Mouse (Mus musculus): ENCODE data around the gene Mrap. TPM values are rescaled to one million over a fixed set of nuclear protein-coding genes. Genes with fewer than 3 reads are reported as not detected.

Mrap gene
- polyA plus RNA-seq, 1 experiment, result 28.8 TPM

DNA sequence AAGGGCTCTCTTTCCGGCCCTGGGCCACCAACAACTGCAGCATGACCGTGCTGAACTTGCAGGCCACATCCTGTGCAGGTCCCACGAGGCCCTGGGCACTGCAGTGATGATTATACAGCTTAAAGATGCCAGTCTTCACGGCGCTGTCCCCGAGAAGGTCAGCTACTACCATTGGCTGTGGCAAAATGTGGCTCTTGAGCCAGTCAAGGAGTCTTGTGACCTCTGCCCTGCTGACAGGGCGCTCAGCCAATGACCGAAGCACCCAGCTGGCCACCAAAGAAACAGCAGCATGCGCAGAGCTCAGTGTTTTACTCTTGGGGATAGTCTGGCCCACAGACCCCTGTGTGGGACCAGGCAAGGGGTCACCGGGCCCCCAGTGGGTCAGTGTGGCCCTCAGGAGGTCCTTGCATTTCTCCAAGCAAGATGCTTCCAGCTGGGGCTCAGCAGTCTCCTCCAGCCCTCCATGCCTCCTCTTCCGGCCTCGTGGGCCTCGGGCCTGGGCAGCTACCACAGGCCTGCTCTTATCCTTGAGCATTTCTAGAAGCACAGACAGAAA, 15.5 kb downstream of the Mrap start:
- H3K27ac ChIP-seq (ENCODE audit: insufficient read depth, low read depth, low read length), result no peak overlapping the region
- H3K27me3 ChIP-seq (replicated peaks; ENCODE audit: control insufficient read depth, insufficient read depth, low read length), result no peaks in the 10 kb centered on the region
- TF ChIP-seq CTCF (conservative IDR thresholded peaks at IDR 0.05; ENCODE audit: insufficient read depth, insufficient read length, low read depth, low read length), result no peak
- no peak for TF ChIP-seq POLR2A (IDR thresholded peaks at IDR 0.05; ENCODE audit: low read depth, low read length)
- no peaks in the 10 kb centered on the region for H3K4me1 ChIP-seq (ENCODE audit: control insufficient read depth, insufficient read depth, low read length)
- H3K36me3 ChIP-seq (ENCODE audit: control insufficient read depth, insufficient read depth, low read length), result no peaks in the 10 kb centered on the region
- no peak overlapping the region for H3K4me3 ChIP-seq (ENCODE audit: insufficient read depth, low read depth, low read length)
- WGBS, result 83% methylated on average over 13 of the region's 13 CpGs
- peak; percentile 24 for DNase-seq

DNA sequence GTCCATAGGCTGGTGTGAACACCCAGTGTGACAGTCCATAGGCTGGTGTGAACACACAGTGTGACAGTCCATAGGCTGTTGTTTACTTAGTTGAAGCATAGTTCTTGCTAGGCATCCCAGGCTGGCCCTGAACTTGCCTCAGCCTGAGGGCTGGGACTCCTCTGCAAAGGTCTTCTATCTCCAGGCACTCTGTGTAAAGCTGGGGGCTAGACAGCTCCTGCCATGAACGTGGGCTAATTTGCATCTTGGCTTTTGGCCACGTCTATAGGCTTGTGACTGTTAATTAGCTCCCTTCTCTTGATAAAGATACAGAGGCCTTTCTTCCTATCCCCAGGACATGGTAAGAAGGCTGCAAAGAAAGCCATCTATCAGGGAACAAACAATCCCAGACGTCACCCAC, 21.3 kb downstream of the Mrap start:
- DNase-seq, result no peak
- 79% methylated on average over 3 of the region's 3 CpGs for WGBS
- H3K27ac ChIP-seq (ENCODE audit: insufficient read depth, low read depth, low read length), result no peak overlapping the region
- no peaks in the 10 kb centered on the region for H3K4me1 ChIP-seq (ENCODE audit: control insufficient read depth, insufficient read depth, low read length)
- H3K36me3 ChIP-seq (ENCODE audit: control insufficient read depth, insufficient read depth, low read length), result no peaks in the 10 kb centered on the region; the same call in 1 of the 2 replicates
- no peak for TF ChIP-seq CTCF (conservative IDR thresholded peaks at IDR 0.05; ENCODE audit: insufficient read depth, insufficient read length, low read depth, low read length)
- H3K4me3 ChIP-seq (ENCODE audit: insufficient read depth, low read depth, low read length), result no peak overlapping the region
- no peaks in the 10 kb centered on the region for H3K27me3 ChIP-seq (replicated peaks; ENCODE audit: control insufficient read depth, insufficient read depth, low read length)

- no peak overlapping the region for H3K27ac ChIP-seq (ENCODE audit: insufficient read depth, low read depth, low read length)
- no peak overlapping the region for H3K4me3 ChIP-seq (ENCODE audit: insufficient read depth, low read depth, low read length)
- no peaks in the 10 kb centered on the region for H3K4me1 ChIP-seq (ENCODE audit: control insufficient read depth, insufficient read depth, low read length)
- no peaks in the 10 kb centered on the region for H3K27me3 ChIP-seq (replicated peaks; ENCODE audit: control insufficient read depth, insufficient read depth, low read length)
- H3K36me3 ChIP-seq (ENCODE audit: control insufficient read depth, insufficient read depth, low read length), result no peaks in the 10 kb centered on the region; the same call in 1 of the 2 replicates
- peak; percentile 30 for DNase-seq
- TF ChIP-seq CTCF (conservative IDR thresholded peaks at IDR 0.05; ENCODE audit: insufficient read depth, insufficient read length, low read depth, low read length), result no peak
- 77% methylated on average over 4 of the region's 4 CpGs for WGBS
These were observed 22.5 kb downstream of the Mrap start for GRCm38 (mm10) chr16:90760515-90760914.

DNA sequence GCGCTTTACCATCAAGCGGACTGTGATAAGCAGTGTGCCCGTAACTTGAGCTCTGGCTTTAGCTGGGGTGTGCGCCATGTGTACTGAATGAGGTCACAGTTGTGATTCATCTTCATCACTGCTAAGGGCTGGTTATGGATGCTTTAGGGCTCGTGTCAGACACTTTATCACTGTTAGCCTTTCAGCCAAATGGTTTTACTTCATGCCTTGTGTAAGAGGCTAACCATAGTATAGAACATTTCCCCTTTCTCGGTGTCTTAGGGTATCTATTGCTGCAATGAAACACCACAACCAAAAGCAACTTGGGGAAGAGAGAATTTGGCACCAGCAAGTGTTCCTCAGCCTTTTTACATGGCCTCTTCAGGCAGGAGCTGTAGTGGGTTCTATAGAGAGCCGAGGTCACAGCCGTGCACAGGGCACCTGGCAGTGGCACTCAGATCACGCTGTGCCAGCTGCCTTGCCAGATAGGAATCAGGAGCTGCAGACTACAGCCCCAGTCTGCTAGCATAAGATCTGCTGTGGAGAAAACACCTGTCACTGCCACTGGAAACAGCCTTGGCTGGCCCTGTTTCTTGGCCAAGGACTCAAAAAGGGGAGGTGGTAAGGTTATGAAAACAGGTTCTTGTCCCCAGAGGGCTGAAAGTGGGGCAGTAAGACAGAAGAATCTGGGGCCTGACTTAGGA, 27.3 kb downstream of the Mrap start:
- no peak for TF ChIP-seq CTCF (conservative IDR thresholded peaks at IDR 0.05; ENCODE audit: insufficient read depth, insufficient read length, low read depth, low read length)
- TF ChIP-seq POLR2A (IDR thresholded peaks at IDR 0.05; ENCODE audit: low read depth, low read length), result no peak
- Histone ChIP-seq H3K27ac (ENCODE audit: insufficient read depth, low read depth, low read length) (no peak overlapping the region), H3K27me3 (replicated peaks; ENCODE audit: control insufficient read depth, insufficient read depth, low read length) (no peaks in the 10 kb centered on the region), H3K4me1 (ENCODE audit: control insufficient read depth, insufficient read depth, low read length) (no peaks in the 10 kb centered on the region), H3K36me3 (ENCODE audit: control insufficient read depth, insufficient read depth, low read length) (no peaks in the 10 kb centered on the region; the same call in 1 of the 2 replicates), H3K4me3 (ENCODE audit: insufficient read depth, low read depth, low read length) (no peak overlapping the region)
- WGBS, result 93% methylated on average over 9 of the region's 9 CpGs
- no peak for DNase-seq

- DNase-seq, result no peak
- Histone ChIP-seq H3K27me3 (replicated peaks; ENCODE audit: control insufficient read depth, insufficient read depth, low read length) (no peaks in the 10 kb centered on the region), H3K4me3 (ENCODE audit: insufficient read depth, low read depth, low read length) (no peak overlapping the region), H3K36me3 (ENCODE audit: control insufficient read depth, insufficient read depth, low read length) (no peaks in the 10 kb centered on the region; the same call in 1 of the 2 replicates), H3K4me1 (ENCODE audit: control insufficient read depth, insufficient read depth, low read length) (no peaks in the 10 kb centered on the region), H3K27ac (ENCODE audit: insufficient read depth, low read depth, low read length) (no peak overlapping the region)
- WGBS, result 98% methylated on average over 15 of the region's 15 CpGs
- TF ChIP-seq POLR2A (IDR thresholded peaks at IDR 0.05; ENCODE audit: low read depth, low read length), result no peak
- no peak for TF ChIP-seq CTCF (conservative IDR thresholded peaks at IDR 0.05; ENCODE audit: insufficient read depth, insufficient read length, low read depth, low read length)
These were observed 29.0 kb downstream of the Mrap start for GRCm38 (mm10) chr16:90766919-90767454.

DNA sequence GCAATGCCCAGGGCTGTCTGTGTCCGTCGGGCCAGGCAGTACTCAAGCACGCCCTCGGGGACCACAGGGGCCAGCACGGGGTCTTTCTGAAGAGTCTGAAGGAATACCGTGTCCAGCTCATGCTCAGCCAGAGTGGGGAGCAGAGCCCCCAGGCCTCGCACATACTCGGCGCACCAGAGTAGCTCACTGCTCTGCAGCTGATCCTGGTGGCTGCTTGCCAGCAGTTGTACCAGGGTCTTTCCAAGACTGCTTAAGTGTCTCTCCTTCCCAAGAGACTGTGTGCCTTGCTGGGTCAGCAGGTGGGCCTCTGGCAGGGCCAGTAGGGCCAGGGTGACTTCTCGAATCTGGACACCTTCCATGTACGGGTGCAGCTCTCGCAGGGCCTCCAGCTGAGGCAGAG, 36.2 kb downstream of the Mrap start:
- WGBS, result 91% methylated on average over 12 of the region's 12 CpGs
- no peaks in the 10 kb centered on the region for H3K27me3 ChIP-seq (replicated peaks; ENCODE audit: control insufficient read depth, insufficient read depth, low read length)

DNA sequence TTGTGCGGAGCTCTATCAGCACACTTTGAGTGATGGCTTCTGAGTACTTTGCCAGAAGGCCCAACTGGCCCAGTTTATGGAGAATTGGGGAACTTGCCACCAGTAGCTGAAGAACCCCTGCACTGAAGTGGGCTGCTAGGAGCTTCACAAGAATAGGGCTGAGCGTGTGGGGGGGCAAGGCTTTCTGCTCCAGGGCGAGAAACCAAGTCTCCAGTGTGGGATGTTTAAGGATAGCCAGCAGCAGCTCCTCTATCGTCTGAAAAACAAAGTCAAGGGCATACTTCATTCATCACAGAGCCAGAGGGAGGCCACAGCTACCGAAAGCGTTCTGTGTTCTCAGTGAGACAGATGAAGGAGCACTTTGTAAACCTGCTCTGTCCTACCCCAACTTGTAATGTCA, 36.6 kb downstream of the Mrap start:
- no peak for DNase-seq
- no peaks in the 10 kb centered on the region for H3K4me1 ChIP-seq (ENCODE audit: control insufficient read depth, insufficient read depth, low read length)
- no peaks in the 10 kb centered on the region for H3K27me3 ChIP-seq (replicated peaks; ENCODE audit: control insufficient read depth, insufficient read depth, low read length)
- WGBS, result 92% methylated on average over 6 of the region's 6 CpGs
- TF ChIP-seq POLR2A (IDR thresholded peaks at IDR 0.05; ENCODE audit: low read depth, low read length) (no peak), CTCF (conservative IDR thresholded peaks at IDR 0.05; ENCODE audit: insufficient read depth, insufficient read length, low read depth, low read length) (no peak)
- H3K27ac ChIP-seq (ENCODE audit: insufficient read depth, low read depth, low read length), result no peak overlapping the region
- no peak overlapping the region for H3K4me3 ChIP-seq (ENCODE audit: insufficient read depth, low read depth, low read length)
- peaks cover 4% of the 10 kb centered on the region; the same call in 1 of the 2 replicates for H3K36me3 ChIP-seq (ENCODE audit: control insufficient read depth, insufficient read depth, low read length)

More for the DNA sequence above, 36.2 kb downstream of the Mrap start:
- DNase-seq, result no peak
- H3K27ac ChIP-seq (ENCODE audit: insufficient read depth, low read depth, low read length), result no peak overlapping the region
- no peaks in the 10 kb centered on the region for H3K4me1 ChIP-seq (ENCODE audit: control insufficient read depth, insufficient read depth, low read length)
- peaks cover 4% of the 10 kb centered on the region; the same call in 1 of the 2 replicates for H3K36me3 ChIP-seq (ENCODE audit: control insufficient read depth, insufficient read depth, low read length)
- no peak for TF ChIP-seq POLR2A (IDR thresholded peaks at IDR 0.05; ENCODE audit: low read depth, low read length)
- H3K4me3 ChIP-seq (ENCODE audit: insufficient read depth, low read depth, low read length), result no peak overlapping the region

All from kidney, adult 2 months (tissue).